Comparison of ENCODE assay signal across 8 mouse cellular contexts in the genomic region with DNA sequence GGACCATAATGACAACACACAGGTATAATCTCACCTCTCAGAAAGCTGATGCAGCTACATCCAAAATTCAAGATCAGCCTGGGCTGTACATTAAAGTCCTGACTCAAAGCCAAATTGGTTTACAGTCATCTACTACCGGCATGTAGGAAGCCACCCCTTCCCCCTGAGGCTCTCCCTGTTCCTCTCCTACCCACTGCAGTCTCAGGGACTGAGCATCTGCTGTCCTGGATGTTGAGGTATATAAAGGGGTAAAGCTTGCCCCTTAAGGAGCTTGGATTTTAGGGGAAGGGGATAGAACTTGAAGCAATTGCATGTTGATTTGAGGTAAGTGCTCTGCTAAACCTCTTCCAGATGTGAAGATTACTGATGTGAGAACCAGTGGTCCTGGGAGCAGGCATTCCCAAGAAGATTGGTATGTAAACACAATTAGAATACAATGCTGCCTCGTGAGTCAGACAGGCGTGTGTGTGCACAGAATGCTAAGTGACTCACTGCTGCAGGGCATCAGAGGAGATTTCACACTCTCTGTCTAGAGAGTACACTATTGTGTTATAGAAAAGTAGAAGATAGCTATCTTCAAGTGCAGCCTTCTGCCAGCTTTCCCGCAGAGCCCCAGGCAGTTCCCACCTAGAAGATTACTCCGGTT.
A peak's percentile ranks its signal among the peaks of the same experiment; 100 is the strongest.
DNase-seq lines count a peak whose midpoint lies in the region; ATAC-seq and TF ChIP-seq lines count a peak whose summit lies in the region.
"Had no signal": no experiment of that assay in that cellular context is flagged by ENCODE, and none has a peak within 500 bp of the region (broad histone marks: within the 10 kb centered on the region; RNA-seq: fewer than 3 reads in every experiment).

No protein-coding gene starts in this region.

- peak; percentile 57 for ATAC-seq in Patski
- ATAC-seq in midbrain, embryonic 16.5 days, result peak; percentile 88

- H3K9ac ChIP-seq in midbrain, embryonic 16.5 days (ENCODE audit: low read depth, low read length), result no peak overlapping the region
- H3K9ac ChIP-seq: liver, embryonic 15.5 days had no signal

- POLR2A ChIA-PET in Patski (lab: Charles Lee), result no interaction called here

- H3K36me3 ChIP-seq in hindbrain, embryonic 10.5 days, result no peaks in the 10 kb centered on the region
- no peaks in the 10 kb centered on the region for H3K36me3 ChIP-seq in midbrain, embryonic 16.5 days (ENCODE audit: control insufficient read depth, insufficient read depth, low read length)
- H3K36me3 ChIP-seq: liver, embryonic 15.5 days had no signal

- H3K4me1 ChIP-seq in hindbrain, embryonic 10.5 days (replicated peaks), result peaks cover 8% of the 10 kb centered on the region
- peaks cover 4% of the 10 kb centered on the region; the same call in 1 of the 2 replicates for H3K4me1 ChIP-seq in midbrain, embryonic 16.5 days (ENCODE audit: control insufficient read depth, insufficient read depth, low read length)
- H3K4me1 ChIP-seq: liver, embryonic 15.5 days had no signal

- in situ Hi-C loops in Patski (cut with MboI; ENCODE audit: low pct_unique_long_range_greater_than_20kb), result loop anchor here (10.0 kb wide), 1 partner anchor 60 kb away; no protein-coding TSS in a partner anchor

- no peak overlapping the region for H3K4me3 ChIP-seq in hindbrain, embryonic 10.5 days
- H3K4me3 ChIP-seq in midbrain, embryonic 16.5 days (ENCODE audit: low read depth, low read length), result no peak overlapping the region
- H3K4me3 ChIP-seq: liver, embryonic 15.5 days had no signal

- intact Hi-C loops in heart, postnatal 36 days (cut with DNase I), result no loop called here

- WGBS in hindbrain, embryonic 10.5 days, result 41% methylated on average over 5 of the region's 5 CpGs
- WGBS in midbrain, embryonic 16.5 days, result 9% methylated on average over 5 of the region's 5 CpGs

- TF ChIP-seq CTCF in Patski (IDR thresholded peaks at IDR 0.05), result no peak

- H3K27me3 ChIP-seq in Patski, result no peaks in the 10 kb centered on the region
- no peaks in the 10 kb centered on the region for H3K27me3 ChIP-seq in hindbrain, embryonic 10.5 days (ENCODE audit: insufficient read depth, poor library complexity, severe bottlenecking)
- H3K27me3 ChIP-seq in midbrain, embryonic 16.5 days (ENCODE audit: control insufficient read depth, insufficient read depth, low read depth, low read length), result no peaks in the 10 kb centered on the region
- H3K27me3 ChIP-seq: liver, embryonic 15.5 days had no signal

- H3K4me2 ChIP-seq in midbrain, embryonic 16.5 days (ENCODE audit: low read length), result no peak overlapping the region
- H3K4me2 ChIP-seq: liver, embryonic 15.5 days had no signal

- peak overlapping the region; percentile 82 for H3K27ac ChIP-seq in hindbrain, embryonic 10.5 days
- H3K27ac ChIP-seq in midbrain, embryonic 16.5 days (ENCODE audit: low read length), result no peak overlapping the region
- H3K27ac ChIP-seq: liver, embryonic 15.5 days had no signal

- CTCF ChIA-PET in Patski (lab: Charles Lee), result interaction anchor here (1.1 kb wide), 1 partner anchor 25 kb away, joined by 3 read pairs; no protein-coding TSS in a partner anchor

- DNase-seq in Patski (ENCODE audit: low read depth, low spot score), result peak; percentile 42
- DNase-seq in embryo, embryonic 10 days (ENCODE audit: low spot score), result peak; percentile 53
- DNase-seq in hindbrain, embryonic 10.5 days (ENCODE audit: low spot score), result peak; percentile 56
- DNase-seq in ovary, postnatal 36 days (ENCODE audit: low spot score), result no peak
- no peak for DNase-seq in heart, postnatal 36 days
- no peak for DNase-seq in kidney, adult 9 months

- no peaks in the 10 kb centered on the region for H3K9me3 ChIP-seq in hindbrain, embryonic 10.5 days
- H3K9me3 ChIP-seq in midbrain, embryonic 16.5 days (replicated peaks; ENCODE audit: control insufficient read depth, low read length, poor library complexity, severe bottlenecking), result no peaks in the 10 kb centered on the region
- H3K9me3 ChIP-seq: liver, embryonic 15.5 days had no signal

Comparison
In these comparisons a context has a peak if more than half of its experiments do, and no peak if none do; other contexts are left out.
1. DNase-seq: peak in Patski (single experiment), embryo, embryonic 10 days (single experiment) and hindbrain, embryonic 10.5 days (single experiment); none in ovary, postnatal 36 days (single experiment), heart, postnatal 36 days (0 of 2) and kidney, adult 9 months (single experiment).